Mouse (Mus musculus) heart, adult 18-20 months (tissue): ENCODE measurements around the gene Gadl1. TPM values are rescaled to one million over a fixed set of nuclear protein-coding genes. Genes with fewer than 3 reads are reported as not detected.

Experiments used
- DNase-seq, 2 experiments: peaks; one replicate each; pipeline ENCODE4 v3.0.0; 2021 to 2022; ENCODE audit warnings: mixed read lengths in 1 of 2
- total RNA-seq, 2 experiments: library from RNA; stranded (reverse); gene quantifications; 2 replicates each; pipeline ENCODE4 v1.2.3; 2021

Gene Gadl1
- total RNA-seq, 2 experiments from 2014 or later, result not detected

DNA sequence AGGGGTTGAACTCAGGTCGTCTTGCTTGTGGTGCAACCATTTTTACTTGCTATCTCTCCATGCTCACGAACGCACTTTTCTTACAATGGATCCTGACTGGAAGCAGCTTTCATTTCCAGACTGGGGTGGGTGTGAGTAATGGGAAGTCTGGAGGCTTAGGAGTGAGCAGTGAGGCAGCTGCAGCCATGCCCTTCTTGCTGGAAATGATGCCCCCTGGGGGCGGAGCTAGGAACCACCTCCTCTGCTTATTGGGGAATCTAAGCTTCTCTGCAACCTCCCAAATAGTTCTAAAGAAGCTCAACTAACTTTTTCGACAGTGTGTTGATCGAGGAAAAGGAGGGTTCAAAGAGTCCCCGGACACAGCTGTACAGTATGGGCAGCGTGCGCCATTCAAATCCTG is 179.7 kb downstream of the Gadl1 start:
- no peak for DNase-seq

GRCm38 (mm10) chr9:116090296-116090695 is 181.0 kb downstream of the Gadl1 start:
- DNase-seq, result no peak

- DNase-seq, result no peak
These were observed 182.0 kb downstream of the Gadl1 start for GRCm38 (mm10) chr9:116091101-116091841.

DNA sequence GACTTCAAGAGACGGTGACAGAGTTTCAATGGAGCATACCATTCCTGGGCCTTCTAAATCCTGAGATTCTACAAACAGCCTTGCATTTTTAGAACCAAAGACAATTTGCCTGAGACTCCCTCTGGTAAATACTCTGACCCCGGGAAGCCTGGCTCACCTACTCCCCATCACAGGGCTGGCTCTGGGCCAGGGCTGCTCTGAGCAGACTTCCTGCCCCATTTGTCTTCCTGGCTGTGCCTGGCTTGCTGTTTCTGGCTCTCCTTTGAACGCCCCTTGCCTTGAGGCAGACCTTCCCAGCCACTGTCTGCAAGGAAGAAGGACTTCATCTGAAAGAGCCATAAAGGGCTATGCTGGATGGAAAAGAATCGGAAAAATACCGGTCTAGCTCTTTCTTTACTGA is 182.7 kb downstream of the Gadl1 start:
- peak; percentile 62 to 65 for DNase-seq

DNA sequence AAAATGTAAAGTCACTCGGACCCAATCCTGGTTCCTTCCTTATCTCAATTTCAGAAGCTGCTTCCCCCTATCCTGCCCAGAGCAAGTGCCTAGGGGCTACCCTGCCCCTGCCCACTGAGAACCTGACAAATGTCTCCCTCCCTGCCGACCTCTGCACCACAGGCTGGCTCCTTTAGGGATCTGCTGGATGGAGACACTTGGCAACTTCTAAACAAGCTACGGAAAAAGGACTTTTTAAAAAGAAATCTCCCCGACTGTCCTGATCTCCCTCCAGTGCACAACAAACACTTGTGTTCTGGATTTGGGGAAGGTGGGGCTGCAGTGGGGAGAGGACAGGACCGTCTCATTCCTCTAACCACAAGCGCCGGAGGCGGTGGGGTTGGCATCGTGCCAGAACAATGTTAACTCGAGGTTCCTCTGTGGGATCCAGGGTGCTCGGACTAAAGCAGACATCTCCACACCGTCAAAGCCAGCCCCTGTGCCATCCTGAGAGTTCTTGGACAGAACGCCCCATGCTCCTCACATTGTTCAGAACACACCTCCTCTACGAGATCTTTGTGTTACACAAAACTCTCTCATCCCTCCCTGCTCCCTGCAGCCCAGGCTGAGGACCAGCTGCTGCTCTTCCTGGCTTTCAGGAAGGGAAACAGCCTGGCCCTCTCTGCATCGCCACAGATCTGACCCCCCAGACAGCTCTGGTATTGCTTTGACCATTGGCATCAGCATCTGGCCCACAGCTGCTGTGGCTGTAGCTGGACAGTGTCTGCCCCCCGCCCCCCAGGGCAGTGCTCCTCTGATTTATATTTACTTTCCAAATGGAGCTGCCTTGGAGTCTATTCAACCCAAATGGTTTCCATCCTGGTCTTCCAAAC is 189.7 kb downstream of the Gadl1 start:
- DNase-seq, result peak; percentile 64 to 79

DNA sequence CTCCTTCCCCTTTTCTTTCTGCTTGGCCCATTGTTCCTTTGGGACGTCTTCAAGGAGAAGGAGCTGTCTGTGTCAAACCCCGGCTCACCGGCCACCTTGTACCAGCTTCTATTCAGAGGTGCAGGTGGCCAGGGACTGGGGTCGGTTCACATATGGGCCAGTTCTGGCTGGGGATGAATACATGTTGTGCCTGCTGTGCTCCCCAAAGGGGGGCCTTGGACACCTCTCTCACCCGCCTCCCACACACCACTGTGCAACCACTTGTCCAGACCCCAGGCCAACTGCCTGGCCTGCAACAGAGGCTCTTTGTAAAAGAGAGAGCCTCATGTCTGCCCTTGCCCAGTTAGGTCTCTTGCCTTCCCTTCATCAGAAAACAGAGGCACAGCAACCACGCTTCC is 190.3 kb downstream of the Gadl1 start:
- DNase-seq, result peak; percentile 38 to 44

DNA sequence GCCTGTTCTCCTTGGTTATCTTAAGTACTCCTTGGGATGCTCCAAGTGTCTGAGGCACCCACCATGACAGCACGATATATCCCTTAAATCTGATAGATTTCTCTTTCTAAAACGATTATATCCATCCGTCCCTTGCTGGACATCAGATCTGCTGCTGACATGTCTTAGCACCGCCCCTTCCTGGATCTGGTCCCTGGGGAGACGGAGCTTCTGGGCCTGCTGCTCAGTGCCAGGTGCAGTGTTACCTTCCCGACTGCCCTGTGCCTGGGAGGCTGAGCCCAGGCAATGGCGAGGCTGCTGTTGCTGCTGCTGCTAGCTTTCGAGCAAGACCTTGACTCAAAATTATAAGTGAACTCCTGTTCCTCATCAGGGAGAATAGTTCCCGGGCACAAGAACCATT is 190.8 kb downstream of the Gadl1 start:
- DNase-seq, result peak in 1 of 2 experiments; percentile 31

GRCm38 (mm10) chr9:116101842-116102241 is 192.6 kb downstream of the Gadl1 start:
- DNase-seq, result peak in 1 of 2 experiments; percentile 65

DNA sequence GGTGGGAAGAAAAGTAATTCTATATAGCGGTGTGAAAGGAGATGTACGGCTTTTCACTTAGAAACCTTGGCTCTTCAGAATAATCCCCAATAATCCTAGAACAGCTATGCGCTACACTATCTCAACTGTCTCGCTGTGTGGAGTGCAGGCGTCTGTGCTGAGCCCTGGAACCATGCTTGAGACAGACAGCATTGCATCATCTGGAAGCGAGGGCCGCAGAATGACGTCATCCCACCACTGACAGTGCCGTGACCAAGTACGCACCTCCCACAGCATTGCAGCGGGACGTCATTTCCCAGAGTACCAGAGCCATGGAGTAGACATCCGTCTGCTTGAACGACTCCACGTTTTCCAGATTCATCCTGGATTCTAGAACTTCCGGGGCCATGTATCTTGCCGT is 195.5 kb downstream of the Gadl1 start:
- DNase-seq, result no peak

- DNase-seq, result no peak
These were observed 199.5 kb downstream of the Gadl1 start for GRCm38 (mm10) chr9:116108729-116109128.

DNA sequence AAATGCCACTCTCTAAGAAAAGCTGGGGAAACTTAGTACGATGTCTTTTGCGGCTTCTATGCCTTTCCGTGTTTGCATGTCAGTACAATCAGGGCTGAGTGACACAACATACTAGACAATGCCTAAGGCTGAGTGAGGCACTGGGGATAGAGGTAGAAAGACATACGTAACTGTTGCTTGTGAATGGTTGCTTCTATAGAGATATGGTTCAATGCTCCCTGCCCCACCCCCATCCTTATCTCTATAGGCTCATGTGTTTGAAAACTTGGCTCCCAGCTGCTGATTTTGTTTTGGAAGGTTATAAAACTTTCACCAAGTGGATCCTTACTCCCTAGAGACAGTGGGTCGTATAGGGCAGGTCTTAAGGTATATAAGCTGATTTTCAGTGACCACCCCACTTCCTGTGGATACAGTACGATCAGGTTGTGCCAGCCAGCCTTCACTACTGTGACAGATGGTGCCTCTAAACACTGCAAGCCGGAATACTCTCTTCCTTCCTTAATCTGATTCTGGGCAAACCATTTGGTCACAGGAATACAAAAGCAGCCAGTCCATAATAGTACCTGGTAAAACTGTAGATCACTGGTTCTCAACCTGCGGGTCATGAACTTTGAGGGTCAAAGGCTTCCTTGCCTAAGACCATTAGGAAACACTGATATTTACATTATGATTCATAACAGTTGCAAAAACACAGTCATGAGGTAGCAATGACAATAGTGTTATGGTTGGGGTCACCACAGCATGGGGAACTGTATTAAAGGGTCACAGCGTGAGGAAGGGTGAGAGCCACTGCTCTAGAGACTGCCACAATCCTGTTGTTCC is 202.1 kb downstream of the Gadl1 start:
- DNase-seq, result no peak

DNA sequence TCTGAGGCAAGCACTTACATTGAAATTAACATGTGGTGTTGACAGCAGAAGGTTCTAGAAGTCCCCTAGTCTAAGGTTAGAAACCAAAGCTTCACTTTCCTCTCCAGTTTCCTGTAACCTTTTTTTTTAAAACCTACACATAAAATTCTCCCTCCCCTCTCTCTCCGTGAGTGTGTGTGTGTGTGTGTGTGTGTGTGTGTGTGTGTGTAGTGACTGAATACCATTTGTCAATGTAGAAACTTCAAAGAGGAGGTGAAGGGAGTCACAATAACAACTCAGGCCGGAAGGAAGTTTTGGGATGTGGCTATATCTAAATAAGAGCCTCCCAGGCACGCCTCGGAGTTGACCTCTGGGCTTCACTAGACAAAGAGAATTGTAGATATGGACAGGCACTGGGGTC is 205.1 kb downstream of the Gadl1 start:
- DNase-seq, result peak; percentile 48 to 70

DNA sequence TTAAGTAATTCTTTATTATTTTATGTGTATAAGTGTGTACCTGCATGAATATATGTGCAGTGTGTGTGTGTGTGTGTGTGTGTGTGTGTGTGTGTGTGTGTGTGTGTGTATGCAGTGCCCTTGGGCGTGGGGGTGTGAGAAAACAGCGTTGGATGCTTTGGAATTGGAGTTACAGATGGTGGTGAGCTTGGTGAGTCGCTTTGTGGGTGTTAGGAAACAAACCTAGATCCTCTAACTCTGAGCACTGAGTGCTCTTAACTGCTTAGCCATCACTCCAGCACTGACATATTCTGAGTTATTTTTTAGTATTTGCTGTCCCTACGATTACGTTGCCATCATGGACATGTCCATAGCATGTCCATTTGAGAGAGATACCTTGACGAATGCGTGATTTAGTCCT is 206.6 kb downstream of the Gadl1 start:
- no peak for DNase-seq

GRCm38 (mm10) chr9:116118332-116118872 is 209.1 kb downstream of the Gadl1 start:
- DNase-seq, result no peak

DNA sequence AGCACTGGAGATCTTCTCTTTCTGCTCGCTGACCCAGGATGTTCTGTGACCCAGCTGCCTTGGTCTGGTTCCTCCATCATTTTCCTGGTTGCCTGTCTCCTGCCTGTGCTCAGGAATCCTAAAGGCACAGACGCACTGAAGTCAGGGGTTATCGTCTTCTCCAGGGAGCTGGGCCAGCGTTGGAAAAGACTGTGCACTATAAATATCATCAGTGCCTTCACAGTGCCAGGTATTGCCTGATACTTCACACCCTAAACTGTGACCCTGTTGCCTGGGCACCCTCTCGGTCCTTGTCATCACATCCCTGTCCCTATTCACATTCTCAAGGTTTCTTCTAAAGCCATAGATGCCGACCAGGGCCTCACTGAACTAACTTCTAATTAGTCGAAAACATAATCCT is 210.7 kb downstream of the Gadl1 start:
- peak; percentile 57 to 62 for DNase-seq

- DNase-seq, result peak in 1 of 2 experiments; percentile 31
These were observed 212.2 kb downstream of the Gadl1 start for GRCm38 (mm10) chr9:116121472-116121871.

DNA sequence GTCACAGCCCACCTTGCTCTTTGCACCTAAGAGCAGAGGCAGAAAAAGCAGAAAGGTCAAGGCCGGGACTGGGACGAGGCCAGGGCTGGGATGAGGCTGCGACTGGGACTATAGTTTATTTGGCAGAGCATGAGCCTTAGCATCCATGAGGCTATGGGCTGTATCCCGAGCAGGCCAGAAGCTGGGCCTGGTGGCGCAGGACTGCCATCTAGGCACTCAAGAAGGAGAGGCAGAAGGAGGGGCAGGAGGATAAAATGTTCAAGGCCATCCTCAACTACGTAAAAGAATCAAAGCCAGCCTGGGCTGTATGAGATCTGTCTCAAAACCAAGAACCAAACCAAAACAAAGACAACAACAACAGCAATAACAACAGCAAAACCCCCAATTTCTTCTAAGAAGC is 213.3 kb downstream of the Gadl1 start:
- peak in 1 of 2 experiments; percentile 26 for DNase-seq

- peak; percentile 30 to 57 for DNase-seq
These were observed 213.8 kb downstream of the Gadl1 start for GRCm38 (mm10) chr9:116122969-116123589.
